Mouse (Mus musculus) lung, postnatal 0 days (tissue): ENCODE results near the gene Sbk3.

ENCODE experiments used
- CTCF ChIP-seq: IDR thresholded peaks from 2 replicates; pipeline ENCODE4 v1.5.1; 2016; ENCODE audit warnings: antibody characterized with exemption, mild to moderate bottlenecking
- EP300 ChIP-seq: IDR thresholded peaks from 2 replicates; pipeline ENCODE4 v1.6.1; 2016; ENCODE audit warnings: antibody characterized with exemption, mild to moderate bottlenecking, control low read depth

DNA sequence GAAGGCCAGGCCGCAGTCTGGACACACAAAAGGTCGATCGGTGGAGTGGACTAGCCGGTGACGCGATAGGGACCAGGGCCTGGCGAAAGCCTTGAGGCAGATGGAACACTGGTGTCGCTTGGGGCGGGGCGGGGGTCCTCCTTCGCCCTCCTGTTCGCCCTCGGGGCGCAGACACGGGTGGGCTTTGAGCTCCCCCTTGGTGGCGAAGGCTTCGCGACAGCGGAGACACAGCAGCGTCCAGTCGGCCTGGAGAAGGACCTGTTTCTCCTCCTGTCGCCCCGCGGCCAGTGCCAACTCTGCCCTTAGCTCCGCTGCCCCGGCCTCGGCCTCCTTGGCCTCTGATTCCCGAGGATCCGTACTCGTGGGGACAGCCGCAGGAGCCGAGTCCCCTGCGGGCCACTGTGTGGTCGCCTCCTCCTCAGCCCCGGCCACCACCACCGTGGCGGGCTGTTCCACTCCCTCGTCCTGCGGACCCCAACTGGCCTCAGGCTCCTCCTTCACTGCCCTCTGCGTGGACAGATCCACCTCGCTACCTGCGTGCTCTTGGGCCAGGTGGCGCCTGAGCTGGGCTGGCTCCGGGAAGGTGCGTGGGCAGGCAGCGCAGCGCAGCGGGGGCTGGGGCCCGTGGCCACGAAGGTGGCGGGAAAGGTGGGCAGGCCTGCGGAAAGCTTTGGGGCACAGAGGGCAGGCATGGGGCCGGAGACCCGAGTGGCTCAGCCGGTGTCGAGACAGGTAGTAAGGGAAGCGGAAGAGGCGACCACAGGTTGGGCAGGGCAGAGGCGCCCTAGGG lies 23.2 kb upstream of the Sbk3 start:
- TF ChIP-seq CTCF (no peak), EP300 (no peak)
